Mouse (Mus musculus) frontal cortex, postnatal 14 days (tissue): ENCODE results near the gene Kcnq2.
A peak's percentile ranks its signal among the peaks of the same experiment; 100 is the strongest.

ENCODE experiments used
- DNase-seq, 2 experiments: peaks; one replicate each; pipeline ENCODE4 v3.0.0; 2022; ENCODE audit warnings: low spot score in 2 of 2

The Kcnq2 gene

GRCm38 (mm10) chr2:181147546-181148317, 12.6 kb upstream of the Kcnq2 start:
- DNase-seq = no peak

GRCm38 (mm10) chr2:181146976-181147545, 12.0 kb upstream of the Kcnq2 start:
- DNase-seq = no peak

DNA sequence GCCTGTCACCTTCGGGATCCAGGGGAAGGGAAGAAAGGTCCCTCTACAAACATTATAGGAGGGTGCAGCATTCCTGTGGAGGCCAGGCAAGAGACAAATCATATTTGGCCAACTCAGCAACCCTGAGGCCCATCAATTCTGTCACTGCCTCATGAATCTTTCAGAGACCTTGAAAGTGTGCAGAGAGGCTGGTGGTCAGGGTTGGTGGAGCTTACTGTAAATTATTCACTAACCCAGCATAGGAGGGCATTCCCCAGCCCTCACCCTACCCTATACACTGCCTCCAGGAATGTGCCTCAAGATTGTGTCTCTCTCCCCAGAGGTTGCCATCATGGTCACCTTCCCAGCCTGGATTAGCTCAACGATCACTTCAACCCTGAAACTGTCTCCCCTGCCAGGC, 9.6 kb upstream of the Kcnq2 start:
- DNase-seq = peak in 1 of 2 experiments; percentile 6

DNA sequence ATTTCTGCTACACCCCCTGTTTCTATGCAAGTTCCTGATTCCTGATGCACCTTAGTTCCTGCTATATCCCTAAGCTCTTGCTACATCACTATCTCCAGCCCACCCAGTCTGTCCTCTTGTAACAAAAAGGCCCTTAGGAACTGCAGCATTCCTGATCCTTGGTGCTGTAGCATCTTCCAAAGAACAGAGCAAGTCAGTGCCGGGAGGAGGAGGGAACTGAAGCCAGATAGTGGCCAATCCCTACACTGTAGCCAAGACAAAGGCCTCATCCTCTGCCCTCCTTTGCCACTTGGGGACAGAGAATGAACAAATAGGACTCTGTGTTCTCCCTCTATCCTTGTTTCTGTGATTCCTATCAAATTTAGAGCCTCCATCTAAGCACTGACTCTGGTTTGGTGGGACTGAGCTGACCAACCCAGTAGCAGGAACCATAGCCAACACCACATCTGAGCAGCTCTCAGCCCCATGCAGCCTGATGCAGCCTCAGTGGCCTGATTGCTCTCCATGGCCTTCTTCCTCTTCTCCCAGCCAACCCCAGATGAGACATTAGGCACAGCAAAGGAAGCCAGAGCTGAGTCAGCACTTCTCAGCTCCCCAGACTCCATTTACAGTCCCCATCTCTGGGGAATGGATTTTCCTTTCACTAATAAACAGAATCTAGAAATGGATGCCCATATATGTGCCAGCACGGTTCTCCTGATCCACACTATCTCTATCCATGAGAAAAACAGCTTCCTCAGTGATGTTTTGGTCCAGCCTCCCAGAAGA, 8.6 kb upstream of the Kcnq2 start:
- DNase-seq = no peak

DNA sequence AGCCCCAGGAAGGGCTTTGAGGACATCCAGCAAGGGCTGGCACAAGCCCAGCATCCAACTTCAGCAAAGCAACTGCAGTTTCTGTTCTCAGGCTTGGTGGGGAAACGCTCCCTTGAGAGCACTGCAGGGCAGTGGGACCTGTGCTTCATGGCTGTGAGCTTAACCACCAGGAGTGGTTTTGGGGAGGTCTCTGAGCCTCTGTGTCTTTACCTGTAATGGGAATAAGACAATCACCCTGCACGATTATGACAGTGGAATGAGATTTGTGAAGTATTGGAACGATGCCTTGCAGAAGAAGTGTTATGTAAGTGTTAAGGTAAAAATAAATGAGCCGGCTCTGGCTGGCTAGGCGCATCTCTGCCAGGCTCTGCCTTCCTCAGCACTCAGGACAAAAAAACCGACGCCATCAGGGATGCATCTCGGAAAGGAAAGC, 7.6 kb upstream of the Kcnq2 start:
- no peak for DNase-seq

- DNase-seq = no peak
Measured at GRCm38 (mm10) chr2:181139641-181140193, 4.6 kb upstream of the Kcnq2 start.

DNA sequence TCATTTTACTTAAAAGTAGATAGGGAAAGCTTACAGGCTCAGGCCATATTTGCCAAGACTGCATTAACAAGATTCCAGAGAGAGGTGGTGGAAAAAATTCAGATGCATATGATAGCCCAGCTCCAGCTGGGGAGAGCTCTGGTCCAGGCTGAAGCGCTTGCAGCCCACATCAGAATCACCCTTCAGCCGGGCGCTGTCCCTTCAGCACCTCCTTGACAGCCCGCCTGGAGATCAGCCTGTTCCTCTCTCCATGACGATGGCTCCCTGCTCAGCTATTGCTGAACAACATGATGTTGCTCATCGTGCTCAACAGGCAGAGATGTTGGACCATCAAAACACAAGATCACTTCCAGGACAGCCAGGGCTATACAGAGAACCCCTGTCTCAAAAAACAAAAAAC, 1.8 kb upstream of the Kcnq2 start:
- no peak for DNase-seq

DNA sequence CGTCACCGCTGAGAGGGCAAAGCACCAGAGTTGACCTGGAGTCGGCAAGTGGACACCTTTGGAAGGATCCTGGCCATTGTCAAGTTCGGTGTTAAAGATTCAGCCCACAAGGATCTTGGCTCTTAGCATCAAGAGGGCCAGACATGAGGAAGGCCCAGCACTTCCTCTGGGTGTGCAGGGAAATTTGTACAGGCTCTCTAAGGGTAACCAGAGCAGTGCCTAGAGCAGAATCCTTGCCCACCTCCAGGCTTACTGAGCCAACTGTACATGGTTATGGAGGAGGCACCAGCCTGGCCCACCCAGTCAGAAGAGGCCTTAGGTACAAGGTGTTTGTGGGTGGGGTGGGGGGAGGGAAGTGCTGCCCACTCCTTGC, 332 bp upstream of the Kcnq2 start:
- DNase-seq = peak in 1 of 2 experiments; percentile 8

DNA sequence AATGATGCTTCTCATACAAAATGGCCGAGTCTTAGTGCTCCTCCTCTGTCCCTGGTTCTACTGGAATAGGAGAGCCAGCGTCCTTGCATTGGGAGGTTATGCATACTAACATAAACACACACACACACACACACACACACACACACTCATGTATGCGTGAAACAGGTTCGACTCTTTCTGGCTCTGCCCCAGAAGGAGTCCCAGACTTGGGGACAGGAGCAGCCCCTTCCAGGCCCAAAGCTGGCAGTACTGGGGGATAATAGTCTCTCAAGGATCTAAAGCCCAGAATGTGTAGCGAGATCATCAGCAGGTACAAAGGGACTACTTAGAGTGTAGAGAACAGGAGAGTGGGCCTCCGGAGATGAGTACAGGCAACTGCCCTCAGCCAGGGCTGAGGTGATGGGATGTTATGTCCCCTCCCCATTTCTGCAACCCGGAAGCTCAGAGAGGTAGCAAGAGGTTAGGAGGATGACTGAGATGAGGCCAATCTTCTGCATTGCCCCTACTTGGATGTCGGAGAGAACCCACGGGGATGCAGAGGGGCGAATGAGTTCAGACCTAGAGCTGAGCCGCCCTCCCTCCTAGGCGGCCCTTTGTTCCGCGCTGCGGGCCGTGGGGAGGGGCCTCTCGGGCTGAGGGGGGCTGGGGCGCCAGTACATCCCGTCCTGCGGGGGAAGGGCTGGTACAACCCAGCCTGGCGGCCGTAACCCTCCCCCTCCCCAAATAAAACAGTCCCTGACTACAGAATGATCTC, 1.1 kb downstream of the Kcnq2 start:
- DNase-seq = no peak

DNA sequence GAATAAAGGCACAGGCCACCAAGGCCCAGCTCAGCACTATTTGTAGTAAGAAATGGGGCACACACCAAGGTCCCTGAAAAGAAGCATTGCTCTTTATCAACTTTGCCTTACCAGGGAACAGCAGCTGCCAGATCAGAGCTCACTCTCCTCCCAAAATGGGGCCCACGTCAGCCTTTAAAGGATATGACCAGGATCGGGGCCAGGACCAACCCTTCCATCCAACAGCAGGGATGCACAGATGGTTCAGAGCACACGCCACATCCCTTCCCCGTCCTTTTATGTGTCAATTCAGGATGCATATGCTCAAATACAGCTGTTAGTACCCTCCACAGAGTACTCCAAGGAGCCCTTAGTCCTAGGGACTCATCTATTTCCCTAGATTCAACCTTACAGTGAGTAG, 4.9 kb downstream of the Kcnq2 start:
- DNase-seq = no peak

GRCm38 (mm10) chr2:181128963-181129362, 6.1 kb downstream of the Kcnq2 start:
- no peak for DNase-seq

GRCm38 (mm10) chr2:181127786-181128185, 7.3 kb downstream of the Kcnq2 start:
- DNase-seq = no peak

DNA sequence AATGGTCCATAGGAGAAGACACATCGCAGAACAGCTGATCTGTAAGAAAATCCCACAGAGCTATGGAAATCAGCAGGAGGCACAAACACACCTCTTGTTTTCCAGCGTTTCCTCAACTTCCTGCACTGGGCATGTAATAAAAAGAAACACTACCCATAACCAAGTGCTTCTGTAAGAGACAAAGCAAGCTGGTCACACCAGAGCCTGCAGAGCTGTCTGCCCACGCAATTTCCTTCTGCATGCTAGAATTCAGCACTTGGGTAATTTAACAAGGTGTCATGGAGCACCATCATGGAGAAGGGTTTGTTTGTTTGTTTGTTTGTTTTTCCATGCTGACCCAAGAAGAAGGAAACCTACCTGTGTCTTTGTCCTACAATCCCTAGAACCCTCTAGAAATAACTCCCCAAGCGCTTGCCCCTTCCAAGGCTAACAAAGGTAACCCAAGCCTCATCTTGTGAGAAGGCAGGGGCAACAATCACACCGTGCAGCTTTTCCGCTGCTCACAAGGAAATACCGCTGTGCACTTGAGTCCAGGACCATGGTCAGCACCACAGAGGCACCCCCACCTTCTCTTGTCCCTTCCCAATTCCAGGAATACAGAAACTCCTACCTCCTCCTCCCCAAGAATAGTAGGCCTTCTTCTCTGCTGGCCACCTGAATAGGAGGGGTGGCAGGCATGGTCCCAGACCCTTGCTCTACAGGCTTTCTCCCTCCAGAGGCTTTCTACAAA, 9.2 kb downstream of the Kcnq2 start:
- no peak for DNase-seq

DNA sequence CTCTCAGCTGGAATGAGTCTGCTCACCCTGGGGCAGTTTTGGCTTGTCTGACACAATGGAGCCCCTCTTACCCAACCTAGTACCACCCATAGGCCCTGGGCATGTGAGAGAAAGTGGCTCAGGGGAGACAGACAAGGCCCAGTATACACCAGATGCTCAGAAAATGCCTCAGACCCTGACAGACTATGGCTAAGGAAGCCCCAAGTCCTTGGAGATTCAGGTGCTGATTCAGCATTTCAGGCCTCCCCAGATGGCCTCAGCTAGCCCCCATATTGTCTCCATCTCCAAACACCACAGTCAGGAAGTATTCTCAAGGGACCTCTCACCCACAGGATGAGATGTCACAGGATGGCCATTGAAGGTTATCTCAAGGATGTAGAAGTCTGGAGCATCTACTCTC, 12.5 kb downstream of the Kcnq2 start:
- DNase-seq = no peak

DNA sequence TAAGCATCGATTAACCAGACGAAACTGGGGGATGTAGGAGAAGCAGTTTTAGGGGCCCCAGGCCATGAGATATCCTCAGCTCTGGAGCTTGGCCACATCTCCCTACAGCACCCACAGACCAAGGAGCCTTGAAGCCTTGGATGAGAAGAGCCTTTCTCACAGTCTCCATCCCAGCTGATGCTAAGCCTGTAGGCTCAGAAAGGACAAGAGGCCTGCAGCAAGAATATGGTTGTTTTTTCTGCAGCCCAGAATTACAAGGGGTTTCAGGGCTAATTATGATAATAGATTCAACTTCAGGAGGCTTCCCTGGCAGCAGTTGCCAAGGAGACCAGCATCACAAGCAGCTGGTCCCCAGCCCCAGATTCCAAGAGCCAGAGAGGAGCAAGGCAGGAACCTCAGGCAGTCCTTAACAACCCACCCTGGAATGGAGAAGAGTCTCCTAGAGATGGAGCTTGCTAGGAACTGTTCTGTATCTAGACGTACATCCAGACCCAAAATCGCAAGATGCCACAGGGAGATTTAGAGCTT, 14.1 kb downstream of the Kcnq2 start:
- peak; percentile 44 to 54 for DNase-seq

GRCm38 (mm10) chr2:181119952-181120351, 15.1 kb downstream of the Kcnq2 start:
- DNase-seq = peak; percentile 65 to 73

DNA sequence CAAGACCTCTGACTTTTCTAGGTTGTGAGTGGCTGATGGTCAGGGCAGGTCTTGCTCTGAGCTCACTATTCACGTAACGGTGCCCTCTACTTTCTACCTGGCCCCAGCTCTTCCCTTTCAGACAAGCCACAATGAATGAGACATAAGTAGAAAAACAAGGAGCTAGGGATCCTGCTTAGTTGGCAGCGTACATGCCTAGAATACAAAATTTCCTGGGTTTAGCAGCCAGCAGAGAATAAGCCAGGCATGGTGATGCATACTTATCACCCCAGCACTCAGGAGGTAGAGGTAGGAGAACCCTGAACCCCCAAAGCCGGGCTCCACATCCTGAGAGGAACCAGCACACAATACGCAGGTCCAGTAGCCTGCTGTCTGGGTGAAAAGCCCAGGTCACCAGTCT, 18.7 kb downstream of the Kcnq2 start:
- no peak for DNase-seq

GRCm38 (mm10) chr2:181115367-181115766, 19.7 kb downstream of the Kcnq2 start:
- no peak for DNase-seq

- no peak for DNase-seq
Measured at GRCm38 (mm10) chr2:181113762-181114361, 21.2 kb downstream of the Kcnq2 start.

DNA sequence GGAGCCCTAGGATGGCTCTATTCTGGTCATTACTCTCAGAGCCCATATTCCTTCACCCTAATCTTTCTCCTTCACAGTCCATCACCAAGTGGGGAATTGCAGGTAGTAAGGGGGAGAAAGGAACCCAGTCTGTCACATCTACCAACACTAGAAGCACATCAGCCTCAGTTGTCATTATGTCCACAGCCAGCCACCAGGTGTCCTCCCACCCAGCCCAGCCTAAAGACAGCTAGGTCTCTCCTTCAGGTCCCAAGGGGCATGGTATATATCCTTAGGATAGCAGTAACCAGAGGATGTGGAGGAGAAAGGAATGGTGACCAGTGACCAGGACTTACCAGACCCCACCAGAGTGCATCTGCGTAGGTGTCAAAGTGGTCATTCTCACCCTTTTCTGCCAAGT, 23.4 kb downstream of the Kcnq2 start:
- no peak for DNase-seq
